8 mouse cellular contexts compared by ENCODE assay signal in the genomic region with DNA sequence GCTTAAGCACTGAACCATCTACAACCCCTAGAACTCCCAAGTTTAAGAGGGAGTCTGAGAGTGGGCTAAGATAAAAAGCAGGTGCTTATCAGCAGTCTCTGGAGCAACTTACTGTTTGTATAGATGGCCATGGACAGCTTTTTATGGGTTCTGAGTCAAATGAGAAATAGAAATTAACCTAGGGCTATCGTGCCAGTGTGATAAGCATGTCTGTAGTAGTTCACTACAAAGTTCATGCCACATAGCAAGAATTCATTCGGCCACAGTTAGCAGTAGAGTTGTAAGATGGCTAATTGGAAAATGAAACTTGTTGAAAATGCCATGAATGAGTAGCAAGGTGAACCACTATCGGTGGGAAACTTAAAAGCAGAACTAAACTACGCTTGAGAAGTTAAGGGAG. TPM values are rescaled to one million over a fixed set of nuclear protein-coding genes. Genes with fewer than 3 reads are reported as not detected.
DNase-seq lines count a peak whose midpoint lies in the region; ATAC-seq and TF ChIP-seq lines count a peak whose summit lies in the region.

No protein-coding gene starts in this region.

- H3K9me3 ChIP-seq in lung, embryonic 14.5 days (ENCODE audit: low read depth, low read length): no peaks in the 10 kb centered on the region
- H3K9me3 ChIP-seq in embryonic facial prominence, embryonic 14.5 days (ENCODE audit: control insufficient read depth, low read length): no peaks in the 10 kb centered on the region
- H3K9me3 ChIP-seq in limb, embryonic 12.5 days: no peaks in the 10 kb centered on the region

- peak overlapping the region; percentile 98 for H3K4me2 ChIP-seq in lung, embryonic 14.5 days
- H3K4me2 ChIP-seq in embryonic facial prominence, embryonic 14.5 days (ENCODE audit: low read depth, low read length): peak overlapping the region; percentile 84
- H3K4me2 ChIP-seq in limb, embryonic 12.5 days: peak overlapping the region; percentile 95

- no peak for TF ChIP-seq CTCF in lung, embryonic 14.5 days (IDR thresholded peaks at IDR 0.05; ENCODE audit: low read depth)

- peak overlapping the region; percentile 84 for H3K9ac ChIP-seq in lung, embryonic 14.5 days
- H3K9ac ChIP-seq in embryonic facial prominence, embryonic 14.5 days (ENCODE audit: low read depth, low read length): peak overlapping the region; percentile 74
- H3K9ac ChIP-seq in limb, embryonic 12.5 days (replicated peaks): 0 out of 2 replicates have a peak overlapping the region, but pooled peaks have one; percentile 59

- peaks cover 11% of the 10 kb centered on the region for H3K4me1 ChIP-seq in lung, embryonic 14.5 days (ENCODE audit: insufficient read depth)
- H3K4me1 ChIP-seq in embryonic facial prominence, embryonic 14.5 days (ENCODE audit: control insufficient read depth, insufficient read depth, low read length): peaks cover 21% of the 10 kb centered on the region
- H3K4me1 ChIP-seq in limb, embryonic 12.5 days (replicated peaks): peaks cover 62% of the 10 kb centered on the region

- peak overlapping the region; percentile 74 for H3K4me3 ChIP-seq in lung, embryonic 14.5 days (ENCODE audit: low read depth, low read length)
- peak overlapping the region; percentile 64 for H3K4me3 ChIP-seq in embryonic facial prominence, embryonic 14.5 days (ENCODE audit: low read depth, low read length)
- H3K4me3 ChIP-seq in limb, embryonic 12.5 days (replicated peaks): peak overlapping the region; percentile 54

- DNase-seq in lung, embryonic 14.5 days: no peak
- no peak for DNase-seq in lung, postnatal 25 days (ENCODE audit: low spot score)
- no peak for DNase-seq in embryonic facial prominence, embryonic 14.5 days (ENCODE audit: low spot score)
- peak; percentile 77 for DNase-seq in splenic B cell, adult 2 months (ENCODE audit: low read depth, low spot score)
- no peak for DNase-seq in urinary bladder, postnatal 10 days (ENCODE audit: low spot score)
- DNase-seq in ovary, postnatal 14 days (ENCODE audit: low spot score): no peak

- H3K27ac ChIP-seq in lung, embryonic 14.5 days (ENCODE audit: low read depth): peak overlapping the region; percentile 95; the same call in 1 of the 2 replicates
- no peak overlapping the region for H3K27ac ChIP-seq in embryonic facial prominence, embryonic 14.5 days (replicated peaks; ENCODE audit: low read depth, low read length)
- no peak overlapping the region for H3K27ac ChIP-seq in limb, embryonic 12.5 days

- H3K27me3 ChIP-seq in lung, embryonic 14.5 days (ENCODE audit: insufficient read depth, low read length): no peaks in the 10 kb centered on the region
- H3K27me3 ChIP-seq in embryonic facial prominence, embryonic 14.5 days (replicated peaks; ENCODE audit: control insufficient read depth, insufficient read depth, low read length): no peaks in the 10 kb centered on the region
- no peaks in the 10 kb centered on the region for H3K27me3 ChIP-seq in limb, embryonic 12.5 days
- H3K27me3 ChIP-seq in splenic B cell, adult 2 months (ENCODE audit: control insufficient read depth, insufficient read depth, low read length, poor library complexity, severe bottlenecking): no peaks in the 10 kb centered on the region

- ATAC-seq in lung, embryonic 14.5 days (ENCODE audit: insufficient read depth): no peak
- no peak for ATAC-seq in embryonic facial prominence, embryonic 14.5 days (ENCODE audit: low read depth)
- ATAC-seq in limb, embryonic 12.5 days (ENCODE audit: insufficient number of reproducible peaks, insufficient read depth, low FRiP score, low TSS enrichment, low read depth): no peak
- ATAC-seq in cerebellum, adult (ENCODE audit: insufficient number of reproducible peaks, low FRiP score, low TSS enrichment): no peak

- peaks cover 80% of the 10 kb centered on the region for H3K36me3 ChIP-seq in lung, embryonic 14.5 days (ENCODE audit: insufficient read depth)
- peaks cover 69% of the 10 kb centered on the region for H3K36me3 ChIP-seq in embryonic facial prominence, embryonic 14.5 days (ENCODE audit: control insufficient read depth, insufficient read depth, low read length)
- peaks cover 71% of the 10 kb centered on the region for H3K36me3 ChIP-seq in limb, embryonic 12.5 days
- H3K36me3 ChIP-seq in splenic B cell, adult 2 months (ENCODE audit: control insufficient read depth, insufficient read depth, low read length, poor library complexity, severe bottlenecking): peaks cover 19% of the 10 kb centered on the region

- 74% methylated on average over 4 of the region's 4 CpGs for WGBS in lung, embryonic 14.5 days
- WGBS in embryonic facial prominence, embryonic 14.5 days: 77% methylated on average over 4 of the region's 4 CpGs
- WGBS in limb, embryonic 12.5 days: 83% methylated on average over 4 of the region's 4 CpGs

RNA-seq across cellular contexts. Expression of gene Slc25a11, which starts 1.2 kb away (rescaled TPM):
- polyA plus RNA-seq in lung, embryonic 14.5 days (2014; fragmentation: Nextera tagmentation; extraction: Ambion mirVana): 128 and 133 TPM in 2 replicates
- 147 and 165 TPM in 2 replicates for polyA plus RNA-seq in embryonic facial prominence, embryonic 14.5 days (2014; fragmentation: Nextera tagmentation; extraction: Ambion mirVana)
- polyA plus RNA-seq in limb, embryonic 12.5 days (2016; fragmentation: Nextera tagmentation; extraction: Ambion mirVana): 161 and 163 TPM in 2 replicates

RNA-seq across cellular contexts. Expression of gene Rnf167, which starts 1.5 kb away (rescaled TPM):
- 97.0 and 98.8 TPM in 2 replicates for polyA plus RNA-seq in lung, embryonic 14.5 days (2014; fragmentation: Nextera tagmentation; extraction: Ambion mirVana)
- 100 and 105 TPM in 2 replicates for polyA plus RNA-seq in embryonic facial prominence, embryonic 14.5 days (2014; fragmentation: Nextera tagmentation; extraction: Ambion mirVana)
- polyA plus RNA-seq in limb, embryonic 12.5 days (2016; fragmentation: Nextera tagmentation; extraction: Ambion mirVana): 95.8 and 104 TPM in 2 replicates

RNA-seq across cellular contexts. Expression of gene Pfn1, which starts 5.9 kb away (rescaled TPM):
- 2,124 and 2,138 TPM in 2 replicates for polyA plus RNA-seq in lung, embryonic 14.5 days (2014; fragmentation: Nextera tagmentation; extraction: Ambion mirVana)
- 1,605 and 1,712 TPM in 2 replicates for polyA plus RNA-seq in embryonic facial prominence, embryonic 14.5 days (2014; fragmentation: Nextera tagmentation; extraction: Ambion mirVana)
- polyA plus RNA-seq in limb, embryonic 12.5 days (2016; fragmentation: Nextera tagmentation; extraction: Ambion mirVana): 1,494 and 1,514 TPM in 2 replicates

RNA-seq across cellular contexts. Expression of gene Eno3, which starts 8.5 kb away (rescaled TPM):
- 12.7 and 19.6 TPM in 2 replicates for polyA plus RNA-seq in lung, embryonic 14.5 days (2014; fragmentation: Nextera tagmentation; extraction: Ambion mirVana)
- 165 and 289 TPM in 2 replicates for polyA plus RNA-seq in embryonic facial prominence, embryonic 14.5 days (2014; fragmentation: Nextera tagmentation; extraction: Ambion mirVana)
- polyA plus RNA-seq in limb, embryonic 12.5 days (2016; fragmentation: Nextera tagmentation; extraction: Ambion mirVana): 34.2 and 38.2 TPM in 2 replicates

RNA-seq across cellular contexts. Expression of gene Gp1ba, which starts 9.6 kb away (rescaled TPM):
- polyA plus RNA-seq in lung, embryonic 14.5 days (2014; fragmentation: Nextera tagmentation; extraction: Ambion mirVana): 0.81 and 1.1 TPM in 2 replicates
- 0.38 and 0.60 TPM in 2 replicates for polyA plus RNA-seq in embryonic facial prominence, embryonic 14.5 days (2014; fragmentation: Nextera tagmentation; extraction: Ambion mirVana)
- polyA plus RNA-seq in limb, embryonic 12.5 days (2016; fragmentation: Nextera tagmentation; extraction: Ambion mirVana): 0.22 and 0.31 TPM in 2 replicates
